Mouse (Mus musculus) brain, embryonic 18.5 days (tissue): ENCODE measurements around the gene Rora.

Experiments
- DNase-seq: peaks from one replicate; pipeline ENCODE4 v3.0.0-alpha.2; 2012; ENCODE audit warnings: low read depth, low spot score

The Rora gene

GRCm38 (mm10) chr9:69290018-69290880, 636.7 kb downstream of the Rora start:
- DNase-seq = no peak

DNA sequence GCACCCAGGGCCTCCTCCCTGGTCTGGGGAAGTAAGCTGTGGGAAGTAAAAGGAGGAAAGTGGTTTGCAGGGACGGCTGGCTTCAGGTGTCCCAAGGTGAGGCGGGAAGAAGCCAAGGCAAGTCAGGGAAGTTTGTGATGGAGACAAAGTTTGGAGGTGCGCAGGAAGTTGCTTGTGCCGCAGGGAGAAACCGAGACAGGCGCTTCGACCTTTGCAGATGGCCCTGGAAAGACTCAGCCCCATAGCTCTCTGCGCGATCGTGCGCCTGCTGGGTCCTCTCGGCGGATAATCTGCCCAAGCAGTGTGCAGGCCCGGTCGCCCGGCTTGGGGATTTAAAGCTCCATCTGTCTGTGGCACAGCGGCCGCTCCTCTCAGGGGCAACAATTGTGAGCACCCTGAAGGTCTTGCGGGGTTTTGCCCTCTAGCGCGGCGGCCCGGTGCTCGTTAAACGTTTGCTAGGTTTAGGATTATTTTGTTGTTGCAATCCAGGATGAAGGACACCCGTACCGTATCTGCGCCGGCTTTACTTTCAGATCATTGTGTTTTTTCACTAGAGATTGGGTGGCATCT, 637.4 kb downstream of the Rora start:
- DNase-seq = no peak

- DNase-seq = no peak
Measured at GRCm38 (mm10) chr9:69291451-69291850, 637.9 kb downstream of the Rora start.

GRCm38 (mm10) chr9:69292353-69292752, 638.8 kb downstream of the Rora start:
- no peak for DNase-seq

DNA sequence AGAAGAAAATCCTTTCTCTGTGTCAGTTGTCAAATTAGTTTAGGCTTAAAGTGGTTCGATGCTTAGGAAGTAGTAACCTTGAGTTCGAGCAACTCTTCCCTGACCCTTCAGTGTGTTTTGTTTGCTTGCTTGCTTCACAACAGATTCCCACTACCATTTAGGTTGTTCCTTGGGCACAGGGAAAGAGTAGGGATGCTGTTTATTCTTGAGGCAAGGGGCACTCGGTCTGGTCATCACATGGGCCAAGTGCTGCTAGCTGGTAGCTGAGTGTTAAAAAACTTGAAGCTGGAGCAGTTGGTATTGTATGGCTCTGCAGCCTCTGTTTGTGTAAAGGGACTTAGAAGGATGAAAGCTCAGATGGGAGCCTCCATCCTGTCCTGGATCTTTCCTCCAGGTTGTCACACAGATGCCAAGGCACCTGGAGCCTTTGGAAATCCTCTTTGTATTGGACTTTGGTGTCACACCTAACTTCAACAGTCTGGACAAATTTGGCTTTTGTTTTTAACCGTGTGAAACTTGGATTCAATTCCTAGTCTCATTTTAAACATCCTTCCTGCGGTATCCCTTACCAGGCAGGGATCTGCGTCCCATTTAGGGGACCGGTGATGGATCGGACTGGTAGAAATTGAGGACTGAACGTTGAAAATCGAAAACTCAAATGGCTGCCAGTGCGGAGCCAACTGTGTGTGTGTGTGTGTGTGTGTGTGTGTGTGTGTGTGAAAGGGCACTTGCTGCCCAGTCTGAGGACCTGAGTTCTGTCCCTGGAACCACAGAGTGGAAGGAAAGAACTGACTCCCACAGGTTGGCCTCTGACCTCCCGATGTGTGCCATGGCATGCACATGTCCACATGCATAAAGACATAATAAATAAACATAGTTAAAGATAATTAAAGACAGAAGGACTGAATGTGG, 639.4 kb downstream of the Rora start:
- DNase-seq = no peak

DNA sequence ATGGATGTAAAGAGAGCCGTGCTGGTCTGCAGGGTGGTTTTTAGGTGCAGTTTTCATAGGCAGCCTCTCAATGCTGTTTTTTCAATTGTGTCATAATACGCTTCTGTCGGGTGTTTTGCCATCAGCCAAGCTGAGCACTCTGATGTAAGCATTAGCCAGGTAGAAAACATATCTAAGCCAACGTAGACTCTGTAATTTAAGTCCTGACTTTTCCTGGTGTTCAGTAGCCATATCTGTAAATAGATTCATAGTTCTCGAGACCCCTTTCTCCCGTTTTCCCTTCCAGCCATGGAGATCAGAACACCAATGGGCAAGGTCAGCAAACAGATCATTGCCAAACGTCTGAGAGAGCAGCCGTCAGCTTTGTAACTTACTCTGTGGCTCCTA, 640.1 kb downstream of the Rora start:
- no peak for DNase-seq

DNA sequence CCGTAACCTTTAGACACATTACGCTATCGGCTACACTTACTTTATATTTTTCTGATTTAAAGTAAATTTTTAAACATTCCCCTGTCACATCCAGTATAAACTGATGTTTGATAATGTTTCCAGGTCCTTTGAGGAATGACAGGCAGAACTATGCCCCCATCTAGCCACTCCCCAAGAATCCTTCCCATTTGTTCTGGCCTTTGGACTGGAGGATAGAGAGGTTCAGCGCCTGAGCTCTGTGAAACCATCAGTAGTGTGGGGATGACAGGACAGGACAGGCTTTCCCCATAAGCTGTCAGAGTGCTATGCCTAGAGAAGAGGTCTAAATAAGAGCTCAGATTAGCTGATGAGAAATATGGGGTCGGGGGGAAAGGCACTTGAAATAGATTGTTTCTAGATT, 640.8 kb downstream of the Rora start:
- no peak for DNase-seq

GRCm38 (mm10) chr9:69294856-69295255, 641.3 kb downstream of the Rora start:
- DNase-seq = no peak

- DNase-seq = no peak
Measured at GRCm38 (mm10) chr9:69295826-69296225, 642.2 kb downstream of the Rora start.

GRCm38 (mm10) chr9:69296418-69296817, 642.8 kb downstream of the Rora start:
- DNase-seq = no peak

- DNase-seq = no peak
Measured at GRCm38 (mm10) chr9:69297766-69298375, 644.3 kb downstream of the Rora start.

DNA sequence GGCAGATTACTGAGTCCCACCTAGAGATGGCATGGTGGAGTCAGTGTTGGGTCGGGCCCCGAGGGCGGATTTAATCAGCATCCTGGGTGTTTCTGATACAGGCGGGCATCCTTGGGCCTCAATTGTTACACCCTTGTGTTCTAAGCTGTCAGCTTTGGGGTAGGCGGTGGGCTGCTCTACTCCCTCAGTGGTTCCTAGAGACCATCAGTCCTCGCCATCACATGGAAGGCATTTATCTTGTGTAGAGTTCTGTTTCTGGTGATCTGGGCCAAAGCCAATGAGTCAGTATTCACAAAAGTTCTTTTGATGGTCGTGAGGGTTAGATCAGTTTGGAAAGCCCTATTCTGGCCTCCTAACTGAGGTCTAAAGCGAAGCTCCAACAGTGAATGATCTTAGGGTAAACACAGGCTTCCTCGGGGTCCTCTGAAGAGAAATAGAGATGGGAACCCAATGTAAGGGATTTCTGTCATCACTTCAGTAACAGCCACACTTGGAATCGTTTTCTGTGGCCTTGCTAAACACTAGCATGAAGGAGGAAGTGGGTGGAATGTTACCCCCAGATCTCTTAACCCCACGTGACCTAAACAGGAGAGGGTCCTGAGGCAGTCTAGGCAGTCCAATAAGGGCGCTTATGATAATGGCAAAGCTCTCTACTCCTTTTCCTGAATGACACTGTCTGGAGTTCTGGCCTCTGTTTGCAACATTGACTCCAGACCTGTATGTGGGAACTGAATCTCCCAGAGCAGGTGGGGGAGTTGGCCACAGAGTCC, 645.2 kb downstream of the Rora start:
- no peak for DNase-seq

DNA sequence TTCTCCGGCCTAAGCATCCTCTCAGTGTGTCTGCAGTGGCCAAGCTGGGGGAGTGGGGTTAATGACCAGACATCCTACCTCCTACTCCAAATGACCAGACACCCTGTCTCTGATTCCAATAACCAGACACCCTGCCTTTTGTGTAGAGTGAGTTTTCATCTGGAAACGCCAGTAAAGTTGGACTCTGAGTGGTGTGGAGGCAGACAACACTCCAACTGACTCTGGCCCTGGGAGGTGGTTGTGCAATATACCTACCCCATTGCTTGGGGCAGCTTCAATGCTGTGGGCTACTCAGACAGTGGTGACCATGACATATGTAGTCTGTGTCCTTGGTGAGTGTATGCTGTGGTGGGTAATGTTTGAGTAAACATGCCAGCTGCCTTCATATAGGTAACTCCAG, 645.9 kb downstream of the Rora start:
- DNase-seq = no peak

GRCm38 (mm10) chr9:69300296-69300695, 646.7 kb downstream of the Rora start:
- DNase-seq = no peak

DNA sequence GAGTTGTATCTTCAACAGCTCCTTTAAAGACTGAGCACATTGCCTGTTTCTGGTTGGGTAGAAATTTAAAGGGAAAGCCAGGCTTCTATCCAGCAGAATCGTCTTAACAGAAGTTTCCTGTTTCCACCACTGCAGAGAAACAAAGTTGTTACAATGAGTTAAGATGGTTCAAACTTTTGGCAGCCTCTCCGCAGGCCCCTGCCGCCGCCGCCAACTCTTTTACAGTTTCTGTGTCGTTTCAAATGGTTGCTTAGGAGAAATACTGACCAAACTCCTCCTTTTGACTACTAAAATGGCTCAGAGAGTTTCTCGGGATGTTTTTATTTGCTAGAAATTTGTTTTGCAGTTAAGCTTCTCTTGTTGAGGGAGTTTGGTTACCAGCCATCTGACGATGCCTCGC, 647.9 kb downstream of the Rora start:
- no peak for DNase-seq

DNA sequence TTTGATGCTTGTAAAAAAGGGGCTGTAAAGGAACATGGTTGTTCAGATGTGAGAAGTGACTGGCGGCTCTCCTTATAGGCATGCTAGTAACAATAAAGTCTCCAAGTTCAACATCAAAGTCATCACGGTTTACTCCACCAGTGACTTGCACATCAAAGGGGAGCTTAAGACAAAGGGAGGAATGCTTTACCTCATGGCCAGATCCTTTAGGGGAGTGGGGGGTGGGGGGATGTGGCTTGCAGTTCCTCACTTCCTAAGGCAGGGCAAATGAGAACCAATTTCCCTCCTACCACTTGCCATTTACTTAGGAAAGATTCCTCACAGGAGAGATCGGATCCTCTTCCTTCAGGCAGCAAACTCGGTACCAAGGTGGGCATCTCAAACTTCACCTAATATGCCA, 648.4 kb downstream of the Rora start:
- no peak for DNase-seq

- no peak for DNase-seq
Measured at GRCm38 (mm10) chr9:69302846-69303245, 649.3 kb downstream of the Rora start.

DNA sequence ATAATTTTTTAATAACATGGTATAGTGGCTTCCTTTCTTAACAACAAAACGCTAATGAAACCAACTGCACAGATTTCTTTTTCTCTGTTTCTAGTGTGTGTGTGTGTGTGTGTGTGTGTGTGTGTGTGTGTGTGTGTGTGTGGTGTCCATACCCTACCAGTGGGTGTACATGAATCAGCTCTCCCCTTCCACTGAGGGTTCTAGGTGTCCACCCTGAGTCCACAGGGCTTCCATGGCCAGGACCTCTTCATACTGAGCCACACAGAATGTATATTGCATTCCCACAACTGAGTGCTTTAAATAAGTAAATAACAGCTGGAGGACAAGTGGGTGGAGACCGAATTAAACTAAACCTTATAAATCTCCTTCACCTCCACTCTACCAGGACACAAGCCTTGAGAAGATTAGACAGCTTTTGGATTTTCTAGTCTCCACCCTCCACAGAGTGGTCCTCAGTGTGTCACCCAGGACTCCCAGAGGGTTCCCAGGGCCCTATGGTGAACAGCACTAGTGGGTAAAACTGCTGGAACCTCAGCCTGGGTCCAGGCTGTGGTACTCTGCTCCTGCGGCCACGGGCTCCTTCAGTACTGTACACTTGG, 649.9 kb downstream of the Rora start:
- no peak for DNase-seq

DNA sequence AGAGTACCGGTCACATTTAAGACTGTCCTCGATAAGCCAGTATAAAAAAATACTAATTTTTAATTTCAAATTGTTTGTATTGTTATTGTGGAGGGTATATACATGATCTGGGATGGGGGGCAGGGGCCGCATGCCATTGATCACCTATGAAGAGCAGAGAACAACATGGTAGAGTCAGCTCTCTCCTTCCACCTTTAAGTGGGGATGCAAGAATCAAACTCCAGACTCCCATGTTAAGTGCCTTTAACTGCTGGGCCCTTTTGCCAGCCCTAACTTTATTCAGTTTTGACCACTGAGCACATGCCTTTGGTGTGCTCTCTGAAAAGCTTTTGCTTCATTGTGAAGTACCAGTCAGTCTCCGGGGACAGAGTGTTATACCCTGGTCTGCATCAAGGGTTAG, 650.4 kb downstream of the Rora start:
- DNase-seq = no peak

DNA sequence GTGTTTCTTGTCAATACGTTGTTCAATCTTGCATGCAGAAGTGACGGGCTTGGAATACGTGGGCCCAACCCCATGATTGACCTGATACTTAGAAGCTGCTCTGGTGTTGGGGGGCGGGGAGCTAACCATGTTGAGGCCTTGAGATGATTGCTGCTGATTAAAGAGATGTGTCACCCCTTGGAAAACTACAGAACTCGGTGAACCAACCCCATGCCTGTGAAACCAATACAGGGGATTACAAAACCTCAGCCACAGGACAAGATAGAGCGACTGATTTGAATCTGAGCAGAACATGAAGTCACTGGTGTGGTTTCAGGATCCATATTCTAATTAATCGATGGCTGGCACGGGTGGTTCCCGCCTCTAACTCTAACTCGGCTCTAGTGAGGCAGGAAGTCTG, 650.9 kb downstream of the Rora start:
- no peak for DNase-seq

GRCm38 (mm10) chr9:69304991-69305390, 651.4 kb downstream of the Rora start:
- DNase-seq = no peak
